Mouse (Mus musculus): Measurements from ENCODE around the gene Qrich1.

Gene Qrich1

GRCm38 (mm10) chr9:108589229-108589628 is 72.6 kb downstream of the Qrich1 start:
- WGBS = 63% methylated on average over 5 of the region's 5 CpGs

- 63% methylated on average over 4 of the region's 4 CpGs for WGBS
Observed at GRCm38 (mm10) chr9:108591462-108591861, 74.9 kb downstream of the Qrich1 start.

GRCm38 (mm10) chr9:108594354-108594753 is 77.7 kb downstream of the Qrich1 start:
- whole genome bisulfite sequencing = 80% methylated on average over 3 of the region's 3 CpGs

- 2% methylated on average over 69 of the region's 69 CpGs for WGBS
Observed at GRCm38 (mm10) chr9:108596998-108597764, 80.6 kb downstream of the Qrich1 start, which contains the start of gene P4htm. TSS of gene P4htm (minus strand) at chr9:108597667.

GRCm38 (mm10) chr9:108599021-108599566 is 82.5 kb downstream of the Qrich1 start:
- WGBS = 80% methylated on average over 4 of the region's 4 CpGs

GRCm38 (mm10) chr9:108600011-108600410 is 83.4 kb downstream of the Qrich1 start:
- WGBS = 45% methylated on average over 2 of the region's 2 CpGs

- WGBS = 69% methylated on average over 4 of the region's 4 CpGs
Observed at GRCm38 (mm10) chr9:108601986-108602385, 85.4 kb downstream of the Qrich1 start.

- WGBS = 82% methylated on average over 5 of the region's 5 CpGs
Observed at GRCm38 (mm10) chr9:108607929-108608328, 91.3 kb downstream of the Qrich1 start.

- 86% methylated on average over 4 of the region's 4 CpGs for WGBS
Observed at GRCm38 (mm10) chr9:108608889-108609288, 92.3 kb downstream of the Qrich1 start.

All from cerebral cortex, adult 2 months (tissue).